Mouse (Mus musculus): ENCODE results near the gene Bmi1.

GRCm38 (mm10) chr2:18699401-18699990 is 22.7 kb downstream of the Bmi1 start:
- TF ChIP-seq CTCF (conservative IDR thresholded peaks at IDR 0.05; ENCODE audit: low read length) (no peak), POU5F1 (IDR thresholded peaks at IDR 0.05; ENCODE audit: borderline replicate concordance, low read length) (no peak)

Measured in E14TG2a.4 (cell line).